Mouse (Mus musculus): ENCODE measurements around the gene Git2.

DNA sequence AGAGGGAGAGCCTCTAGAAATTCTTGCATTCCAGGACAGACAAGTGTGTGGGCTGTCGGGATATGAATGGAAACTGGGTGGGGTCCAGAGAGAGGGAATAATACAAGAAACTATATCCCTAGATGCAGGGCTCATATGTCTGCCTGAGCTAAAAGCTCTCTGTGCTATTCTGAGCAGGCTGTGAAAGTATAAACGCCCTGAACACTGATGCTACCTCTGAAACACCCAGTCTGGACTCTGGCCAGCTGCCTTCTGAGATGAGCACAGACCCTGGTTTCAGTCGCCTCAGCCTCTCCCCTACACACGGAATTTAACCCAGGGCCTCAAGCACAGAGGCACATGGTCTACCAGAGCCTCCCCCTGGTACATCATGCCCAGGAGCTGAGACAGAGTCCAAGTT is 34.7 kb downstream of the Git2 start:
- no peak for TF ChIP-seq CTCF (IDR thresholded peaks at IDR 0.05; ENCODE audit: low read depth, low read length)
- no peak for TF ChIP-seq POLR2A (IDR thresholded peaks at IDR 0.05; ENCODE audit: extremely low read depth, insufficient read depth, low read length)

All from liver, adult 2 months (tissue).